Mouse (Mus musculus): ENCODE results near the gene Acox3. TPM values are rescaled to one million over a fixed set of nuclear protein-coding genes. Genes with fewer than 3 reads are reported as not detected.
A peak's percentile ranks its signal among the peaks of the same experiment; 100 is the strongest.
"Not testable (repeated sequence)": the region's sequence is repeated elsewhere in the genome, so short reads cannot be mapped to it uniquely, and the experiment has no call there.

The Acox3 gene
- polyA plus RNA-seq, 1 experiment from 2014 or later = 13.2 TPM

- WGBS = 43% methylated on average over 3 of the region's 3 CpGs
- Histone ChIP-seq H3K27ac (no peak overlapping the region), H3K4me3 (replicated peaks) (no peak overlapping the region), H3K4me1 (replicated peaks) (peaks cover 4% of the 10 kb centered on the region), H3K9me3 (no peaks in the 10 kb centered on the region), H3K27me3 (replicated peaks) (no peaks in the 10 kb centered on the region), H3K4me2 (replicated peaks) (no peak overlapping the region), H3K36me3 (no peaks in the 10 kb centered on the region), H3K9ac (no peak overlapping the region)
- no peak for ATAC-seq
Observed at GRCm38 (mm10) chr5:35580156-35580922, 2.5 kb upstream of the Acox3 start.

GRCm38 (mm10) chr5:35583221-35583783, 462 bp downstream of the Acox3 start:
- no peaks in the 10 kb centered on the region for H3K27me3 ChIP-seq (replicated peaks)
- H3K4me1 ChIP-seq (replicated peaks) = peaks cover 4% of the 10 kb centered on the region
- H3K9me3 ChIP-seq = no peaks in the 10 kb centered on the region
- no peaks in the 10 kb centered on the region for H3K36me3 ChIP-seq
- ATAC-seq = no peak
- H3K27ac ChIP-seq = peak overlapping the region; percentile 59
- peak overlapping the region; percentile 59 for H3K9ac ChIP-seq
- peak overlapping the region; percentile 67 for H3K4me2 ChIP-seq (replicated peaks)
- peak overlapping the region; percentile 60 for H3K4me3 ChIP-seq (replicated peaks)
- 2% methylated on average over 17 of the region's 17 CpGs for WGBS

GRCm38 (mm10) chr5:35584259-35584658, 1.4 kb downstream of the Acox3 start:
- WGBS = 88% methylated on average over 2 of the region's 2 CpGs
- 0 out of 2 replicates have a peak overlapping the region, but pooled peaks have one; percentile 67 for H3K4me2 ChIP-seq (replicated peaks)
- ATAC-seq; H3K9me3 ChIP-seq; H3K9ac ChIP-seq; H3K36me3 ChIP-seq; H3K4me3 ChIP-seq (replicated peaks); H3K27me3 ChIP-seq (replicated peaks); H3K4me1 ChIP-seq (replicated peaks); H3K27ac ChIP-seq: not testable (repeated sequence)

- 85% methylated on average over 4 of the region's 4 CpGs for WGBS
- H3K27ac ChIP-seq = no peak overlapping the region
- no peaks in the 10 kb centered on the region for H3K27me3 ChIP-seq (replicated peaks)
- H3K36me3 ChIP-seq = peaks cover 30% of the 10 kb centered on the region
- no peaks in the 10 kb centered on the region for H3K4me1 ChIP-seq (replicated peaks)
- ATAC-seq = no peak
- no peak overlapping the region for H3K9ac ChIP-seq
- no peak overlapping the region for H3K4me2 ChIP-seq (replicated peaks)
- no peak overlapping the region for H3K4me3 ChIP-seq (replicated peaks)
- no peaks in the 10 kb centered on the region for H3K9me3 ChIP-seq
Observed at GRCm38 (mm10) chr5:35591497-35591896, 8.7 kb downstream of the Acox3 start.

GRCm38 (mm10) chr5:35592081-35592736, 9.4 kb downstream of the Acox3 start:
- Histone ChIP-seq H3K36me3 (peaks cover 30% of the 10 kb centered on the region), H3K9ac (no peak overlapping the region), H3K27me3 (replicated peaks) (no peaks in the 10 kb centered on the region), H3K4me1 (replicated peaks) (no peaks in the 10 kb centered on the region), H3K9me3 (no peaks in the 10 kb centered on the region), H3K27ac (no peak overlapping the region), H3K4me2 (replicated peaks) (no peak overlapping the region), H3K4me3 (replicated peaks) (no peak overlapping the region)
- ATAC-seq = no peak
- WGBS = 86% methylated on average over 21 of the region's 21 CpGs

- H3K4me2 ChIP-seq (replicated peaks) = no peak overlapping the region
- 57% methylated on average over 4 of the region's 4 CpGs for WGBS
- no peak overlapping the region for H3K4me3 ChIP-seq (replicated peaks)
- no peaks in the 10 kb centered on the region for H3K27me3 ChIP-seq (replicated peaks)
- H3K27ac ChIP-seq = no peak overlapping the region
- H3K9me3 ChIP-seq = no peaks in the 10 kb centered on the region
- H3K36me3 ChIP-seq = peaks cover 32% of the 10 kb centered on the region
- no peaks in the 10 kb centered on the region for H3K4me1 ChIP-seq (replicated peaks)
- H3K9ac ChIP-seq = no peak overlapping the region
- ATAC-seq = 0 out of 2 replicates have a peak, but pooled peaks have one; percentile 48
Observed at GRCm38 (mm10) chr5:35592824-35593223, 10.0 kb downstream of the Acox3 start.

GRCm38 (mm10) chr5:35593272-35593671, 10.4 kb downstream of the Acox3 start:
- Histone ChIP-seq H3K27me3 (replicated peaks) (no peaks in the 10 kb centered on the region), H3K4me1 (replicated peaks) (no peaks in the 10 kb centered on the region), H3K9ac (no peak overlapping the region), H3K36me3 (peaks cover 36% of the 10 kb centered on the region), H3K4me3 (replicated peaks) (no peak overlapping the region), H3K4me2 (replicated peaks) (no peak overlapping the region), H3K27ac (no peak overlapping the region), H3K9me3 (no peaks in the 10 kb centered on the region)
- ATAC-seq = no peak
- WGBS = 81% methylated on average over 6 of the region's 6 CpGs

GRCm38 (mm10) chr5:35594768-35595167, 11.9 kb downstream of the Acox3 start:
- no peak for ATAC-seq
- Histone ChIP-seq H3K27me3 (replicated peaks) (no peaks in the 10 kb centered on the region), H3K4me2 (replicated peaks) (no peak overlapping the region), H3K4me3 (replicated peaks) (no peak overlapping the region), H3K9ac (no peak overlapping the region), H3K36me3 (peaks cover 29% of the 10 kb centered on the region), H3K27ac (no peak overlapping the region), H3K4me1 (replicated peaks) (no peaks in the 10 kb centered on the region), H3K9me3 (no peaks in the 10 kb centered on the region)
- WGBS = 94% methylated on average over 4 of the region's 4 CpGs

- H3K4me1 ChIP-seq (replicated peaks) = no peaks in the 10 kb centered on the region
- ATAC-seq = peak; percentile 66; the same call in 1 of the 2 replicates
- 20% methylated on average over 4 of the region's 4 CpGs for WGBS
Observed at GRCm38 (mm10) chr5:35595706-35596105, 12.9 kb downstream of the Acox3 start.

GRCm38 (mm10) chr5:35596169-35597160, 13.6 kb downstream of the Acox3 start:
- Histone ChIP-seq H3K4me1 (replicated peaks) (no peaks in the 10 kb centered on the region), H3K27ac (no peak overlapping the region), H3K36me3 (peaks cover 22% of the 10 kb centered on the region), H3K9ac (no peak overlapping the region), H3K4me2 (replicated peaks) (no peak overlapping the region), H3K9me3 (no peaks in the 10 kb centered on the region), H3K27me3 (replicated peaks) (no peaks in the 10 kb centered on the region), H3K4me3 (replicated peaks) (no peak overlapping the region)
- 68% methylated on average over 18 of the region's 18 CpGs for WGBS
- ATAC-seq = peak; percentile 16; the same call in 1 of the 2 replicates

More at GRCm38 (mm10) chr5:35595706-35596105, 12.9 kb downstream of the Acox3 start:
- Histone ChIP-seq H3K4me3 (replicated peaks) (no peak overlapping the region), H3K36me3 (peaks cover 22% of the 10 kb centered on the region), H3K27me3 (replicated peaks) (no peaks in the 10 kb centered on the region), H3K4me2 (replicated peaks) (no peak overlapping the region), H3K9me3 (no peaks in the 10 kb centered on the region), H3K9ac (no peak overlapping the region), H3K27ac (no peak overlapping the region)

- WGBS = 84% methylated on average over 11 of the region's 11 CpGs
- peaks cover 17% of the 10 kb centered on the region; the same call in 1 of the 2 replicates for H3K36me3 ChIP-seq
- no peaks in the 10 kb centered on the region for H3K4me1 ChIP-seq (replicated peaks)
- no peak overlapping the region for H3K4me2 ChIP-seq (replicated peaks)
- H3K27me3 ChIP-seq (replicated peaks) = no peaks in the 10 kb centered on the region
- H3K9ac ChIP-seq = no peak overlapping the region
- no peak overlapping the region for H3K27ac ChIP-seq
- no peak for ATAC-seq
- no peaks in the 10 kb centered on the region for H3K9me3 ChIP-seq
- no peak overlapping the region for H3K4me3 ChIP-seq (replicated peaks)
Observed at GRCm38 (mm10) chr5:35600233-35600632, 17.4 kb downstream of the Acox3 start.
